Mouse (Mus musculus): Measurements from ENCODE around the gene Rnf123.

Rnf123 gene

GRCm38 (mm10) chr9:108104766-108105548 lies 21.8 kb upstream of the Rnf123 start:
- no peak for DNase-seq

GRCm38 (mm10) chr9:108099619-108100018 lies 16.5 kb upstream of the Rnf123 start:
- peak; percentile 76 for DNase-seq

GRCm38 (mm10) chr9:108095949-108096712 lies 13.0 kb upstream of the Rnf123 start:
- no peak for DNase-seq

- DNase-seq: peak; percentile 85
These were observed 12.4 kb upstream of the Rnf123 start for GRCm38 (mm10) chr9:108095518-108095917.

GRCm38 (mm10) chr9:108094998-108095411 lies 11.9 kb upstream of the Rnf123 start:
- no peak for DNase-seq

GRCm38 (mm10) chr9:108094184-108094941 lies 11.2 kb upstream of the Rnf123 start, which contains the start of gene Apeh:
Apeh (minus strand) TSS chr9:108094606.
- DNase-seq: peak; percentile 94

GRCm38 (mm10) chr9:108093586-108093985 lies 10.4 kb upstream of the Rnf123 start:
- no peak for DNase-seq

GRCm38 (mm10) chr9:108090611-108091120 lies 7.5 kb upstream of the Rnf123 start:
- DNase-seq: no peak

GRCm38 (mm10) chr9:108085261-108085660 lies 2.1 kb upstream of the Rnf123 start:
- no peak for DNase-seq

- DNase-seq: no peak
These were observed 415 bp upstream of the Rnf123 start for GRCm38 (mm10) chr9:108083561-108083960.

GRCm38 (mm10) chr9:108082549-108082948 lies 597 bp downstream of the Rnf123 start:
- no peak for DNase-seq

GRCm38 (mm10) chr9:108080168-108080567 lies 3.0 kb downstream of the Rnf123 start, which contains the start of gene Mst1:
Mst1 (plus strand) TSS chr9:108080436.
- DNase-seq: no peak

- DNase-seq: peak; percentile 96
These were observed 9.8 kb downstream of the Rnf123 start for GRCm38 (mm10) chr9:108073141-108073930.

GRCm38 (mm10) chr9:108072481-108072924 lies 10.6 kb downstream of the Rnf123 start:
- DNase-seq: peak; percentile 78

- peak; percentile 48 for DNase-seq
These were observed 11.3 kb downstream of the Rnf123 start for GRCm38 (mm10) chr9:108071801-108072200.

GRCm38 (mm10) chr9:108069529-108069928 lies 13.6 kb downstream of the Rnf123 start:
- no peak for DNase-seq

GRCm38 (mm10) chr9:108069007-108069406 lies 14.1 kb downstream of the Rnf123 start:
- no peak for DNase-seq

GRCm38 (mm10) chr9:108067900-108068299 lies 15.2 kb downstream of the Rnf123 start:
- DNase-seq: peak; percentile 96

- no peak for DNase-seq
These were observed 15.9 kb downstream of the Rnf123 start for GRCm38 (mm10) chr9:108067199-108067598.

- peak; percentile 91 for DNase-seq
These were observed 17.6 kb downstream of the Rnf123 start for GRCm38 (mm10) chr9:108065491-108066011.

- no peak for DNase-seq
These were observed 19.8 kb downstream of the Rnf123 start for GRCm38 (mm10) chr9:108063361-108063760.

- DNase-seq: peak; percentile 30
These were observed 21.0 kb downstream of the Rnf123 start for GRCm38 (mm10) chr9:108062142-108062541.
